Mouse (Mus musculus) olfactory bulb, adult 2 months (tissue): ENCODE measurements around the gene Elovl2. TPM values are rescaled to one million over a fixed set of nuclear protein-coding genes. Genes with fewer than 3 reads are reported as not detected.
"Not testable (repeated sequence)": the region's sequence is repeated elsewhere in the genome, so short reads cannot be mapped to it uniquely, and the experiment has no call there.

Source experiments
- H3K27ac ChIP-seq: fragments of 200-500 bp; 2 replicates; pipeline ENCODE4 v1.5.1; 2012; ENCODE audit warnings: low read depth, low read length; ENCODE audit not compliant: insufficient read depth
- H3K4me1 ChIP-seq: fragments of 200-500 bp; 2 replicates; pipeline ENCODE4 v1.6.1; 2012; ENCODE audit warnings: low read length; ENCODE audit not compliant: control insufficient read depth, insufficient read depth
- H3K4me3 ChIP-seq: fragments of 200-500 bp; 2 replicates; pipeline ENCODE4 v1.5.1; 2012; ENCODE audit warnings: mild to moderate bottlenecking, low read depth, low read length, moderate library complexity; ENCODE audit not compliant: insufficient read depth
- CTCF ChIP-seq: fragments of 200-500 bp; IDR thresholded peaks from 2 replicates; pipeline ENCODE4 v1.5.1; 2012; ENCODE audit warnings: low read depth, mild to moderate bottlenecking, low read length, moderate library complexity; ENCODE audit not compliant: insufficient read depth
- POLR2A ChIP-seq: fragments of 200-500 bp; IDR thresholded peaks from 2 replicates; pipeline ENCODE4 v1.6.1; 2012; ENCODE audit warnings: mild to moderate bottlenecking, low read depth, low read length, moderate library complexity; ENCODE audit not compliant: insufficient read depth
- WGBS: fragments of 180-500 bp; shearing (Covaris S2); methylation state at CpG from one replicate; pipeline ENCODE4 v1.1.7; 2018; 5-methylcytosine and 5-hydroxymethylcytosine counted together
- polyA plus RNA-seq: library from polyadenylated mRNA; stranded (reverse); fragments of >200 nt; gene quantifications from 2 replicates; pipeline ENCODE4 v1.2.4, GENCODE M21; 2012; ENCODE audit warnings: low replicate concordance; ENCODE audit not compliant: missing spikeins, insufficient read depth, insufficient read length

Elovl2 gene
- polyA plus RNA-seq, result not detected in 2 replicates

DNA sequence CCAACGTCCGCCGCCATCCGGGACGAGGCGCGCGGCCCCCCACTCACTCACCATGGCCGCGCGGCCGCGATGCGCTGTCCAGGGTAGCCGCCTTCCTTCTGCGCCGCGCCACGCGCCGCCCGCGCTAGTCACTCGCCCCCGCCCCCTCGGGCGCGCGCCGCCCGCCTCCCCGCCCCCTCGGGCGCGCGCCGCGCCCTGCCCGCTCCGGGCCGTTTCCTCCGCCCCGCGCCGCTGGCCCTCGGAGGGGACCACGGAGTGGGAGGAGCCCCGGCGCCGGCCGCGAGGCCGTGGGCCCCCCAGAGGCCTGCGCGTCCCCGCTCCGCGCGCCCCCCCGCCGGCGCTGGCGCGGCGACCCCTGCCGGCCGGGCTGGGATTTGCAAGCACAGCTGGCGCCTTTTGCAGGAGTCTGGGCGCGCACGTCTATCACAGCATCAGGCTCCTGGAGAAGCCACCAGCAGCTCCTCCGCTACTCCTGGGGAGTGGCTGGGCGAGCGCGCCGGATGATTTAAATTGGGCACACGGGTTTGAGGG is at the start of gene Elovl2:
Gene Elovl2 (minus strand): TSS at position 102 of the 531 bp plus-strand sequence.
- no peak within 1 kb of the TSS for H3K27ac ChIP-seq
- TF ChIP-seq POLR2A (0 out of 2 replicates have a peak, but pooled peaks have one; percentile 17), CTCF (peak; percentile 90)
- peaks cover 4% of the 10 kb centered on the region; the same call in 1 of the 2 replicates for H3K4me1 ChIP-seq
- 2% methylated on average over 76 of the region's 77 CpGs for WGBS
- peak within 1 kb of the TSS; percentile 87 for H3K4me3 ChIP-seq

GRCm38 (mm10) chr13:41267827-41268408 is 47.7 kb upstream of the Elovl2 start:
- H3K4me3 ChIP-seq, result no peak overlapping the region
- TF ChIP-seq CTCF, result no peak
- no peak for TF ChIP-seq POLR2A
- WGBS, result 13% methylated on average over 7 of the region's 7 CpGs
- H3K27ac ChIP-seq, result no peak overlapping the region
- peaks cover 6% of the 10 kb centered on the region for H3K4me1 ChIP-seq

DNA sequence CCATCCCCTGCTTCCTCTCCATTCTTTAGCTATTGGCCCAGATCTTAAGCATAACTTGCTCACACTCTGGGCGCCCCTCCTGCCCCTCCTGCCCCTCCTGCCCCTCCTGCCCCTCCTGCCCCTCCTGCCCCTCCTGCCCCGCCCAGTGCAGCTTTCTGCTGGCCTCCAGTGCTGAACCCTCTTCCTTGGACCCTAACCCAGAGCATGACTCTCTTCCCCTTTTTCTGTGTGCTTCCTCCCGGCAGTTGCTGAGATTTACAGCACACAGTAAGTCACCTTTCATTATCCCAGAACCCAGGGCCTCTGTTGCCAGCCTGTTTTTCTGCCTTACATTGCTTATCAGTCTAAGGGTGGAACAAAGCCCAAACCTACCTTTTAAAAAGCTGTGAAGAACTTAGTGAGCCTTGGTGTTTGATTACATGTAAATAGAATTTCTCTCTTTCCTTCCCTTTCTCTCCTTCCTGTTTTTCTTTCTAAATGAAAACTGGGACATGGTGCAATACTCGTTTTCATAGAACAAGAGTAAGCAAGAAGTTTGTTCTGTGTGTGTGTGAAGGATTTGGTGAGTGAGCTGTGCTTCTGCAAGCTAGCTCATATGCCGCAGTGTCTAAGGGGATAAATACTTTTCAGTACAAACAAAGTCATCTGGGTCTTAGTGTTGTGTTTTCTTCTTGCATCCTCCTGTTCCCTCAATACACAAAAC is 43.2 kb upstream of the Elovl2 start:
- Histone ChIP-seq H3K27ac (no peak overlapping the region), H3K4me1 (peaks cover 6% of the 10 kb centered on the region), H3K4me3 (no peak overlapping the region)
- 72% methylated on average over 5 of the region's 5 CpGs for WGBS
- no peak for TF ChIP-seq POLR2A
- no peak for TF ChIP-seq CTCF

DNA sequence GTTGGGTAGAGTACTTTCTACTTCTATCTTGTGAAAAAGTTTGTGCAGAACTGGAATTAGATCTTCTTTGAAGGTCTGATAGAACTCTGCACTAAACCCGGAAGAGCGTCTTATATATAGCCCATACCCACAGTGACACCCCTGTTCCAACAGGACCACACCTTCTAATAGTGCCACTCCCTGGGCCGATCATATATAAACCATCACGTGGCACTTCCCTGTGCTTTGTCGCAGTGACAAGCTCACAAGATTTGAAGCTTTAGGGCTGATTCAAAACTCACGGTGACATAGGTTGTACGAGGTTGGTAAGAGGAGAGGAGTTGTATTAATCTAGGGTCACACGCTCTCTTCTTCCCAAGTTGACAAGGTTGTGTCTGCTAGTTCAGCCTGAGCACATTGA is 41.4 kb upstream of the Elovl2 start:
- not testable (repeated sequence) for H3K4me1 ChIP-seq, H3K27ac ChIP-seq, H3K4me3 ChIP-seq
- 96% methylated on average over 8 of the region's 8 CpGs for WGBS

GRCm38 (mm10) chr13:41257851-41258250 is 37.6 kb upstream of the Elovl2 start:
- TF ChIP-seq CTCF (no peak), POLR2A (no peak)
- WGBS, result 67% methylated on average over 4 of the region's 4 CpGs
- H3K27ac ChIP-seq, result no peak overlapping the region
- H3K4me1 ChIP-seq, result no peaks in the 10 kb centered on the region
- no peak overlapping the region for H3K4me3 ChIP-seq

- Histone ChIP-seq H3K4me3 (no peak overlapping the region), H3K27ac (no peak overlapping the region), H3K4me1 (peaks cover 3% of the 10 kb centered on the region)
- no peak for TF ChIP-seq POLR2A
- no peak for TF ChIP-seq CTCF
- 96% methylated on average over 3 of the region's 3 CpGs for WGBS
Measured at GRCm38 (mm10) chr13:41256962-41257361, 36.8 kb upstream of the Elovl2 start.

GRCm38 (mm10) chr13:41256126-41256525 is 35.9 kb upstream of the Elovl2 start:
- no peak overlapping the region for H3K4me3 ChIP-seq
- peaks cover 6% of the 10 kb centered on the region for H3K4me1 ChIP-seq
- TF ChIP-seq POLR2A (no peak), CTCF (no peak)
- no peak overlapping the region for H3K27ac ChIP-seq
- 77% methylated on average over 5 of the region's 5 CpGs for WGBS

GRCm38 (mm10) chr13:41252736-41253135 is 32.5 kb upstream of the Elovl2 start:
- no peak for TF ChIP-seq CTCF
- Histone ChIP-seq H3K27ac (no peak overlapping the region), H3K4me3 (no peak overlapping the region), H3K4me1 (peaks cover 6% of the 10 kb centered on the region)
- WGBS, result 91% methylated on average over 7 of the region's 7 CpGs

GRCm38 (mm10) chr13:41252141-41252540 is 31.9 kb upstream of the Elovl2 start:
- Histone ChIP-seq H3K27ac (no peak overlapping the region), H3K4me3 (no peak overlapping the region), H3K4me1 (peaks cover 6% of the 10 kb centered on the region)
- TF ChIP-seq CTCF (no peak), POLR2A (no peak)
- whole genome bisulfite sequencing, result 76% methylated on average over 6 of the region's 6 CpGs
